Comparison of ENCODE assay signal across 7 mouse cellular contexts in genomic region chr7:128739116-128739461, GRCm38 (mm10). TPM values are rescaled to one million over a fixed set of nuclear protein-coding genes. Genes with fewer than 3 reads are reported as not detected.
A peak's percentile ranks its signal among the peaks of the same experiment; 100 is the strongest.
DNase-seq lines count a peak whose midpoint lies in the region; ATAC-seq and TF ChIP-seq lines count a peak whose summit lies in the region.

No protein-coding gene starts in this region.

- H3K4me3 ChIP-seq in lung, adult 2 months (replicated peaks; ENCODE audit: extremely low read depth, low read depth, low read length) = peak overlapping the region; percentile 84
- H3K4me3 ChIP-seq in embryonic facial prominence, embryonic 15.5 days (replicated peaks) = peak overlapping the region; percentile 99
- peak overlapping the region; percentile 76 for H3K4me3 ChIP-seq in limb, embryonic 11.5 days (ENCODE audit: low read depth, low read length)
- peak overlapping the region; percentile 51 for H3K4me3 ChIP-seq in olfactory bulb, adult 2 months (ENCODE audit: insufficient read depth, low read depth, low read length)

- no peak for TF ChIP-seq POLR2A in lung, adult 2 months (IDR thresholded peaks at IDR 0.05; ENCODE audit: borderline replicate concordance, extremely low read depth, low read depth, low read length)
- TF ChIP-seq POLR2A in olfactory bulb, adult 2 months (IDR thresholded peaks at IDR 0.05; ENCODE audit: insufficient read depth, low read depth, low read length) = no peak

- no peaks in the 10 kb centered on the region for H3K9me3 ChIP-seq in embryonic facial prominence, embryonic 15.5 days (replicated peaks)
- H3K9me3 ChIP-seq in limb, embryonic 11.5 days (ENCODE audit: control insufficient read depth, low read length) = no peaks in the 10 kb centered on the region

- peaks cover 10% of the 10 kb centered on the region for H3K4me1 ChIP-seq in lung, adult 2 months (ENCODE audit: control insufficient read depth, insufficient read depth, low read length)
- peaks cover 33% of the 10 kb centered on the region for H3K4me1 ChIP-seq in embryonic facial prominence, embryonic 15.5 days
- H3K4me1 ChIP-seq in limb, embryonic 11.5 days (ENCODE audit: control insufficient read depth, insufficient read depth, low read length) = peaks cover 7% of the 10 kb centered on the region; the same call in 1 of the 2 replicates
- no peaks in the 10 kb centered on the region for H3K4me1 ChIP-seq in olfactory bulb, adult 2 months (ENCODE audit: control insufficient read depth, insufficient read depth, low read length)

- no peak for TF ChIP-seq CTCF in lung, adult 2 months (IDR thresholded peaks at IDR 0.05; ENCODE audit: insufficient read depth, low read length)
- TF ChIP-seq CTCF in olfactory bulb, adult 2 months (IDR thresholded peaks at IDR 0.05; ENCODE audit: insufficient read depth, low read depth, low read length) = no peak

- no peak for DNase-seq in lung, adult 2 months
- DNase-seq in lung, adult 18-20 months = no peak
- DNase-seq in limb, embryonic 11.5 days (ENCODE audit: low spot score) = no peak
- DNase-seq in thymus, postnatal 25 days = no peak
- DNase-seq in layer of hippocampus, adult 9-11 months = no peak

- peaks cover 5% of the 10 kb centered on the region; the same call in 1 of the 2 replicates for H3K27me3 ChIP-seq in embryonic facial prominence, embryonic 15.5 days
- no peaks in the 10 kb centered on the region for H3K27me3 ChIP-seq in limb, embryonic 11.5 days (ENCODE audit: control insufficient read depth, insufficient read depth, low read length)

- H3K9ac ChIP-seq in embryonic facial prominence, embryonic 15.5 days = peak overlapping the region; percentile 99
- peak overlapping the region; percentile 97 for H3K9ac ChIP-seq in limb, embryonic 11.5 days (ENCODE audit: low read length)

- H3K36me3 ChIP-seq in embryonic facial prominence, embryonic 15.5 days = peaks cover 3% of the 10 kb centered on the region; the same call in 1 of the 2 replicates
- no peaks in the 10 kb centered on the region for H3K36me3 ChIP-seq in limb, embryonic 11.5 days (ENCODE audit: control insufficient read depth, insufficient read depth, low read length)

- H3K4me2 ChIP-seq in embryonic facial prominence, embryonic 15.5 days (replicated peaks) = peak overlapping the region; percentile 66
- peak overlapping the region; percentile 74 for H3K4me2 ChIP-seq in limb, embryonic 11.5 days (ENCODE audit: low read depth, severe bottlenecking)

- WGBS in lung, adult 2 months = 2% methylated on average over 15 of the region's 15 CpGs
- WGBS in embryonic facial prominence, embryonic 15.5 days = under 1% methylated on average over 15 of the region's 15 CpGs
- WGBS in limb, embryonic 11.5 days = 3% methylated on average over 15 of the region's 15 CpGs
- WGBS in olfactory bulb, adult 2 months = 1% methylated on average over 15 of the region's 15 CpGs

- H3K27ac ChIP-seq in embryonic facial prominence, embryonic 15.5 days (replicated peaks) = no peak overlapping the region
- no peak overlapping the region for H3K27ac ChIP-seq in limb, embryonic 11.5 days (replicated peaks; ENCODE audit: low read depth, low read length)
- H3K27ac ChIP-seq in olfactory bulb, adult 2 months (ENCODE audit: insufficient read depth, low read depth, low read length) = no peak overlapping the region

- no peak for ATAC-seq in embryonic facial prominence, embryonic 15.5 days (ENCODE audit: insufficient number of reproducible peaks, low FRiP score, low TSS enrichment, low read depth)
- ATAC-seq in limb, embryonic 11.5 days (ENCODE audit: insufficient number of reproducible peaks, low FRiP score, low TSS enrichment, low read depth) = no peak

RNA-seq across cellular contexts. Expression of gene Mcmbp, which starts 1.2 kb away (rescaled TPM):
- 31.1 and 32.5 TPM in 2 replicates for polyA plus RNA-seq in lung, adult 2 months (2012; rRNA removed)
- 53.8 and 54.5 TPM in 2 replicates for polyA plus RNA-seq in embryonic facial prominence, embryonic 15.5 days (2015; fragmentation: Nextera tagmentation; extraction: Ambion mirVana)
- polyA plus RNA-seq in limb, embryonic 11.5 days (2014; fragmentation: Nextera tagmentation; extraction: Ambion mirVana) = 82.6 and 90.3 TPM in 2 replicates
- polyA plus RNA-seq in olfactory bulb, adult 2 months (2012; ENCODE audit: insufficient read depth, insufficient read length, low replicate concordance, missing spikeins) = not detected in 2 replicates

RNA-seq across cellular contexts. Expression of gene Sec23ip, which starts 5.7 kb away (rescaled TPM):
- 19.3 and 24.3 TPM in 2 replicates for polyA plus RNA-seq in lung, adult 2 months (2012; rRNA removed)
- 35.3 and 38.2 TPM in 2 replicates for polyA plus RNA-seq in embryonic facial prominence, embryonic 15.5 days (2015; fragmentation: Nextera tagmentation; extraction: Ambion mirVana)
- 36.6 and 41.8 TPM in 2 replicates for polyA plus RNA-seq in limb, embryonic 11.5 days (2014; fragmentation: Nextera tagmentation; extraction: Ambion mirVana)
- not detected in 2 replicates for polyA plus RNA-seq in olfactory bulb, adult 2 months (2012; ENCODE audit: insufficient read depth, insufficient read length, low replicate concordance, missing spikeins)
